Mouse (Mus musculus): Measurements from ENCODE around the gene Polr3b. TPM values are rescaled to one million over a fixed set of nuclear protein-coding genes. Genes with fewer than 3 reads are reported as not detected.

The Polr3b gene
- polyA plus RNA-seq, 1 experiment from 2014 or later = 3.9 TPM

GRCm38 (mm10) chr10:84685444-84686121, 63.5 kb downstream of the Polr3b start:
- H3K4me1 ChIP-seq (ENCODE audit: insufficient read depth) = no peaks in the 10 kb centered on the region
- no peak overlapping the region for H3K4me2 ChIP-seq (ENCODE audit: low read depth, low read length)
- no peak overlapping the region for H3K4me3 ChIP-seq (ENCODE audit: low read depth, low read length)
- H3K27me3 ChIP-seq (ENCODE audit: insufficient read depth, low read length) = no peaks in the 10 kb centered on the region
- no peak overlapping the region for H3K27ac ChIP-seq (ENCODE audit: low read depth)
- no peak overlapping the region for H3K9ac ChIP-seq (replicated peaks)
- WGBS (ENCODE audit: insufficient replicate concordance) = 77% methylated on average over 8 of the region's 8 CpGs
- TF ChIP-seq EP300 (IDR thresholded peaks at IDR 0.05; ENCODE audit: low read depth) (no peak), CTCF (IDR thresholded peaks at IDR 0.05; ENCODE audit: low read depth) (no peak)
- H3K9me3 ChIP-seq (ENCODE audit: low read length) = no peaks in the 10 kb centered on the region
- ATAC-seq (no peak), DNase-seq (no peak)
- peaks cover 30% of the 10 kb centered on the region for H3K36me3 ChIP-seq (replicated peaks; ENCODE audit: insufficient read depth, low read length)

- Histone ChIP-seq H3K36me3 (replicated peaks; ENCODE audit: insufficient read depth, low read length) (peaks cover 28% of the 10 kb centered on the region), H3K4me1 (ENCODE audit: insufficient read depth) (no peaks in the 10 kb centered on the region), H3K9ac (replicated peaks) (no peak overlapping the region), H3K27ac (ENCODE audit: low read depth) (no peak overlapping the region), H3K27me3 (ENCODE audit: insufficient read depth, low read length) (no peaks in the 10 kb centered on the region), H3K4me2 (ENCODE audit: low read depth, low read length) (no peak overlapping the region), H3K4me3 (ENCODE audit: low read depth, low read length) (no peak overlapping the region), H3K9me3 (ENCODE audit: low read length) (no peaks in the 10 kb centered on the region)
- no peak for ATAC-seq
- TF ChIP-seq CTCF (IDR thresholded peaks at IDR 0.05; ENCODE audit: low read depth) = no peak
- no peak for TF ChIP-seq EP300 (IDR thresholded peaks at IDR 0.05; ENCODE audit: low read depth)
- 71% methylated on average over 9 of the region's 9 CpGs for WGBS (ENCODE audit: insufficient replicate concordance)
- no peak for DNase-seq
Measured at GRCm38 (mm10) chr10:84686122-84686497, 64.0 kb downstream of the Polr3b start.

GRCm38 (mm10) chr10:84686705-84687104, 64.6 kb downstream of the Polr3b start:
- Histone ChIP-seq H3K36me3 (replicated peaks; ENCODE audit: insufficient read depth, low read length) (peaks cover 24% of the 10 kb centered on the region), H3K9ac (replicated peaks) (no peak overlapping the region), H3K27ac (ENCODE audit: low read depth) (no peak overlapping the region), H3K9me3 (ENCODE audit: low read length) (no peaks in the 10 kb centered on the region), H3K4me1 (ENCODE audit: insufficient read depth) (no peaks in the 10 kb centered on the region), H3K27me3 (ENCODE audit: insufficient read depth, low read length) (no peaks in the 10 kb centered on the region), H3K4me3 (ENCODE audit: low read depth, low read length) (no peak overlapping the region), H3K4me2 (ENCODE audit: low read depth, low read length) (no peak overlapping the region)
- ATAC-seq (no peak), DNase-seq (no peak)
- TF ChIP-seq CTCF (IDR thresholded peaks at IDR 0.05; ENCODE audit: low read depth) (no peak), EP300 (IDR thresholded peaks at IDR 0.05; ENCODE audit: low read depth) (no peak)
- 85% methylated on average over 4 of the region's 4 CpGs for WGBS (ENCODE audit: insufficient replicate concordance)

GRCm38 (mm10) chr10:84687736-84688135, 65.6 kb downstream of the Polr3b start:
- 80% methylated on average over 4 of the region's 4 CpGs for WGBS (ENCODE audit: insufficient replicate concordance)
- no peaks in the 10 kb centered on the region for H3K9me3 ChIP-seq (ENCODE audit: low read length)

GRCm38 (mm10) chr10:84689846-84690245, 67.8 kb downstream of the Polr3b start:
- 72% methylated on average over 3 of the region's 3 CpGs for WGBS (ENCODE audit: insufficient replicate concordance)

More at GRCm38 (mm10) chr10:84687736-84688135, 65.6 kb downstream of the Polr3b start:
- H3K4me1 ChIP-seq (ENCODE audit: insufficient read depth) = no peaks in the 10 kb centered on the region
- DNase-seq = no peak
- H3K4me2 ChIP-seq (ENCODE audit: low read depth, low read length) = no peak overlapping the region
- peaks cover 23% of the 10 kb centered on the region for H3K36me3 ChIP-seq (replicated peaks; ENCODE audit: insufficient read depth, low read length)
- no peak overlapping the region for H3K4me3 ChIP-seq (ENCODE audit: low read depth, low read length)
- ATAC-seq = no peak
- TF ChIP-seq CTCF (IDR thresholded peaks at IDR 0.05; ENCODE audit: low read depth) (no peak), EP300 (IDR thresholded peaks at IDR 0.05; ENCODE audit: low read depth) (no peak)
- no peak overlapping the region for H3K27ac ChIP-seq (ENCODE audit: low read depth)
- H3K9ac ChIP-seq (replicated peaks) = no peak overlapping the region
- H3K27me3 ChIP-seq (ENCODE audit: insufficient read depth, low read length) = no peaks in the 10 kb centered on the region

GRCm38 (mm10) chr10:84690818-84691217, 68.7 kb downstream of the Polr3b start:
- Histone ChIP-seq H3K4me2 (ENCODE audit: low read depth, low read length) (no peak overlapping the region), H3K27me3 (ENCODE audit: insufficient read depth, low read length) (no peaks in the 10 kb centered on the region), H3K4me3 (ENCODE audit: low read depth, low read length) (no peak overlapping the region), H3K4me1 (ENCODE audit: insufficient read depth) (no peaks in the 10 kb centered on the region), H3K27ac (ENCODE audit: low read depth) (no peak overlapping the region), H3K9ac (replicated peaks) (no peak overlapping the region), H3K9me3 (ENCODE audit: low read length) (no peaks in the 10 kb centered on the region), H3K36me3 (replicated peaks; ENCODE audit: insufficient read depth, low read length) (peaks cover 13% of the 10 kb centered on the region)
- DNase-seq = no peak
- no peak for TF ChIP-seq CTCF (IDR thresholded peaks at IDR 0.05; ENCODE audit: low read depth)
- no peak for TF ChIP-seq EP300 (IDR thresholded peaks at IDR 0.05; ENCODE audit: low read depth)
- ATAC-seq = no peak
- WGBS (ENCODE audit: insufficient replicate concordance) = 89% methylated on average over 4 of the region's 4 CpGs

More at GRCm38 (mm10) chr10:84689846-84690245, 67.8 kb downstream of the Polr3b start:
- TF ChIP-seq CTCF (IDR thresholded peaks at IDR 0.05; ENCODE audit: low read depth) = no peak
- TF ChIP-seq EP300 (IDR thresholded peaks at IDR 0.05; ENCODE audit: low read depth) = no peak
- Histone ChIP-seq H3K4me1 (ENCODE audit: insufficient read depth) (no peaks in the 10 kb centered on the region), H3K9me3 (ENCODE audit: low read length) (no peaks in the 10 kb centered on the region), H3K4me2 (ENCODE audit: low read depth, low read length) (no peak overlapping the region), H3K27me3 (ENCODE audit: insufficient read depth, low read length) (no peaks in the 10 kb centered on the region), H3K27ac (ENCODE audit: low read depth) (no peak overlapping the region), H3K36me3 (replicated peaks; ENCODE audit: insufficient read depth, low read length) (peaks cover 15% of the 10 kb centered on the region), H3K4me3 (ENCODE audit: low read depth, low read length) (no peak overlapping the region), H3K9ac (replicated peaks) (no peak overlapping the region)
- ATAC-seq = no peak
- DNase-seq = no peak

All from liver, postnatal 0 days (tissue).